Mouse (Mus musculus) limb, embryonic 12.5 days (tissue): ENCODE measurements around the gene Exoc3l. TPM values are rescaled to one million over a fixed set of nuclear protein-coding genes. Genes with fewer than 3 reads are reported as not detected.

Experiments used
- ATAC-seq: fragments of 200-750 bp; cut with Nextera tagmentation; 2 replicates; pipeline ENCODE4 v1.8.0; 2017; ENCODE audit warnings: low read depth, moderate TSS enrichment; ENCODE audit not compliant: insufficient number of reproducible peaks, insufficient read depth, low FRiP score, low TSS enrichment
- H3K27ac ChIP-seq: fragments of 300-500 bp; sonication (generic); 2 replicates; pipeline ENCODE4 v1.5.1; 2016; ENCODE audit warnings: mild to moderate bottlenecking, moderate library complexity
- H3K27me3 ChIP-seq: fragments of 300-500 bp; sonication (generic); 2 replicates; pipeline ENCODE4 v1.6.1; 2016; ENCODE audit warnings: mild to moderate bottlenecking, moderate library complexity
- H3K36me3 ChIP-seq: fragments of 300-500 bp; sonication (generic); 2 replicates; pipeline ENCODE4 v1.6.1; 2016; ENCODE audit warnings: mild to moderate bottlenecking, moderate library complexity
- H3K4me1 ChIP-seq: fragments of 300-500 bp; sonication (generic); replicated peaks from 2 replicates; pipeline ENCODE4 v1.6.1; 2016
- H3K4me2 ChIP-seq: fragments of 300-500 bp; sonication (generic); 2 replicates; pipeline ENCODE4 v1.6.1; 2016; ENCODE audit warnings: mild to moderate bottlenecking, moderate library complexity
- H3K4me3 ChIP-seq: fragments of 300-500 bp; sonication (generic); replicated peaks from 2 replicates; pipeline ENCODE4 v1.5.1; 2016; ENCODE audit warnings: mild to moderate bottlenecking
- H3K9ac ChIP-seq: fragments of 300-500 bp; sonication (generic); replicated peaks from 2 replicates; pipeline ENCODE4 v1.6.1; 2016; ENCODE audit warnings: mild to moderate bottlenecking, moderate library complexity
- H3K9me3 ChIP-seq: fragments of 300-500 bp; sonication (generic); 2 replicates; pipeline ENCODE4 v1.6.1; 2016; ENCODE audit warnings: mild to moderate bottlenecking, moderate library complexity
- WGBS: fragments of 180-500 bp; shearing (Covaris S2); methylation state at CpG from one replicate; pipeline ENCODE4 v1.1.7; 2016; 5-methylcytosine and 5-hydroxymethylcytosine counted together
- polyA plus RNA-seq: library from polyadenylated mRNA; unstranded; fragments of >200 nt; fragmentation: Nextera tagmentation; extraction: Ambion mirVana; gene quantifications from 2 replicates; pipeline ENCODE4 v1.2.1, GENCODE M21; 2016

Exoc3l gene
- polyA plus RNA-seq, 1 experiment from 2014 or later = 10.0 TPM

DNA sequence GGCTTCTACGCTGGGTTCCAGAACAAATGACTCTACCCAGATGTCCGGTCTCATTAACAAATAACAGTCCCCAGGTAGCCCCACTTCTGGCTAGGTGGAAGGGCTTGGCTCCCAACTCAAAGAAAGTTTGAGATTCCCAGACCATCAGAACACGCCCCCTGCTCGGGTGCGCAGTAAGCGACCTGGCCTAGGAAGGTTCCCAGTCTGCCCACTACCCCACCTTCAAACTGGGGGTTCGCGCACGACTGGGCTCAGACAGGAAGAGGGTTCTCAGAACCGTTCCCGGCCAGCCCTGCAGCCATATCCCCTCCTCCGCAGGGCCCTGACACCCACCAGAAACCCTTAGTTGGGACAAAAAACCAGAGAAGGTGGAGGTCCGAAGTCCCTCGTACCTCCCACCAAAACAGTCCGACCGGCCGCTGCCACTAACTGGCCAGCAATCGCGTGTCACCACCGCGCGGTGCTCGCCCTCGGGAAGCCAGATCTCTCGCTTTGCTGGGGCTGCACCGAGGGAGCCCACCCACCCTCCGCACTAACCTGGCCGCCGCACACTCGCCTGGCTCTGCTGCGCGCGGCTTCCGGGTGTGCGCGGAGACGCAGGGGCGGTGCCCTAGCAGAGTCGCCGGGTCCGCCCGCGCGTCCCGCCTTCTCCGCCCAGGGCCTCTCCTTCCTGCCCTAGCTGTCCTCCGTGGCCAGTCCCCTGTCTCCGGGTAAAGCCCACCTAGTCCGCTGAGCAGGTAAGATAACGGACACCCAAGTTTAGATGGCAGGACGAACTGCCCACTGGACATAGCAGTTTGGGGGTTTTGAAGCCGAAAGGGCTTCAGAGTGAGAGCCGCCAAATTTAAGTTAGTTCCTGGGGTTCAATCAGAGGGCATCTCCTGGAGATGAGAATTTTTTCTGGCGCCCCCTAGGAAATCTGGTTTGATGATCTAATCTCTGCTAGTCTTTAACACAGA is 31.6 kb downstream of the Exoc3l start, which contains the start of the genes Tradd and Fbxl8:
Tradd (minus strand) TSS at position 586 of the 959 bp plus-strand sequence.
Fbxl8 (plus strand) TSS at position 625 of the 959 bp plus-strand sequence.
- peaks cover 28% of the 10 kb centered on the region for H3K4me1 ChIP-seq
- peak within 1 kb of the TSS; percentile 60 for H3K9ac ChIP-seq
- WGBS = under 1% methylated on average over 54 of the region's 54 CpGs
- H3K27ac ChIP-seq = no peak within 1 kb of the TSS
- H3K27me3 ChIP-seq = peaks cover 96% of the 10 kb centered on the region
- H3K4me2 ChIP-seq = peak within 1 kb of the TSS; percentile 83
- peak within 1 kb of the TSS; percentile 69 for H3K4me3 ChIP-seq
- ATAC-seq = peak; percentile 42
- H3K36me3 ChIP-seq = no peaks in the 10 kb centered on the region
- peaks cover 6% of the 10 kb centered on the region; the same call in 1 of the 2 replicates for H3K9me3 ChIP-seq

DNA sequence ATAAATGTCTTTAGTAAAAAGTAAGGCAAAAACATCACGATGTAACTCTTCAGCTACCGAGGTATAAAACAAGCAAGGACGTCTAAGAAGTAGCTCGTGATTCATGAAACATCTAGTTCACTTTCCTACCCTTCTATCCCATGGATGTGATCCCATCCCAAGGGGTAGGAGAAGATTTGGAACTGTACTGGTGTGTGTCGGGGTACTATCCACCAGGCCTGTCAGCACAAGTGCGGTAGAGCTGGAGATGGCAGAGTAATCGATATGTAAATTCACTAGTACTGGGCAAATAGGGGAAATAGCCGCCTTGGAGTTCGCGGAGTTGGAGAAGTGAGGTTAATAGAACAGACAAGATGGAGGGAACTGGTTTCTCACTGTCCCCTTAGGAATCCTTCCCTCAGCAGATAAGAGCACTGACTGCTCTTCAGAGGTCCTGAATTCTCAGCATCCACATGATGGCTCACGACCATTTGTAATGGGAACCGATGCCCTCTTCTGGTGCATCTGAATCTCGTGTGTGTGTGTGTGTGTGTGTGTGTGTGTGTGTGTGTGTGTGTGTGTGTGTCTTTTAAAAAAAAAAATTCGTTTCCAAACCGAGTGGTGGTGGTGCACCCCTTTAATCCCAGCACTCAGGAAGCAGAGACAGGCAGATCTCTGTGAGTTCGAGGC is 32.5 kb downstream of the Exoc3l start:
- peak overlapping the region; percentile 69 for H3K4me3 ChIP-seq
- peaks cover 96% of the 10 kb centered on the region for H3K27me3 ChIP-seq
- H3K4me1 ChIP-seq = peaks cover 29% of the 10 kb centered on the region
- no peak overlapping the region for H3K9ac ChIP-seq
- ATAC-seq = no peak
- peak overlapping the region; percentile 83; the same call in 1 of the 2 replicates for H3K4me2 ChIP-seq
- 42% methylated on average over 16 of the region's 16 CpGs for WGBS
- no peak overlapping the region for H3K27ac ChIP-seq
- no peaks in the 10 kb centered on the region for H3K36me3 ChIP-seq
- H3K9me3 ChIP-seq = peaks cover 6% of the 10 kb centered on the region; the same call in 1 of the 2 replicates

DNA sequence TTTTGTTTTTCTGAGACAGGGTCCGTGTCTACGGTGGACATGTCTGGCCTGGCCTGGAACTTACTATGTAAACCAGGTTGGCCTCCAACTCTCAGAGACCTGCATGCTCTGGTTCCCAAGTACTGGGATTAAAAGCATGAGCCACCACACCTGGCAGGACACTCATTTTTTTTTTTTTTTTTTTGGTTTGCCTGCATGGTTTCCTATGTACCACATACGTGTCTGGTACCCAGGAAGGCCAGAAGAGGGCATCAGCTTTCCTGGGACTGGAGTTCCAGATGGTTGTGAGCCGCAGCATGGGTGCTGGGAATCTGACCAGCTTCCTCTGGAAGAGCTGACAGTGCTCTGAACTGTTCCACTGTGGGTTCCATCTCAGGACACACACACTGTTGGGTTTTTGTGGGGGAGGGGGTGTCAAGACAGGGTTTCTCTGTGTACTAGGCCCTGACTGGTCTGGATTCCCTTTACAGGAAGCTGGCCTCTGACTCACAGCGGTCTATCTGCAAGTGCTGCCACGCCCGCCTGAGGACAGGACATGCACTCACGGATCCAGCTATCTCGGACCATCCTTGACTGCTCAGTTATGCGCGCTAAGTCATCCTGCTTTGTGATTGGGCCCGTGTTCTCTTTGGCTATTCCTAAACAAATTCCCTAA is 34.4 kb downstream of the Exoc3l start:
- no peak for ATAC-seq
- Histone ChIP-seq H3K9ac (no peak overlapping the region), H3K9me3 (peaks cover 5% of the 10 kb centered on the region; the same call in 1 of the 2 replicates), H3K4me3 (no peak overlapping the region), H3K27ac (no peak overlapping the region), H3K27me3 (peaks cover 94% of the 10 kb centered on the region), H3K36me3 (no peaks in the 10 kb centered on the region), H3K4me1 (peaks cover 21% of the 10 kb centered on the region), H3K4me2 (no peak overlapping the region)
- 85% methylated on average over 12 of the region's 12 CpGs for WGBS

DNA sequence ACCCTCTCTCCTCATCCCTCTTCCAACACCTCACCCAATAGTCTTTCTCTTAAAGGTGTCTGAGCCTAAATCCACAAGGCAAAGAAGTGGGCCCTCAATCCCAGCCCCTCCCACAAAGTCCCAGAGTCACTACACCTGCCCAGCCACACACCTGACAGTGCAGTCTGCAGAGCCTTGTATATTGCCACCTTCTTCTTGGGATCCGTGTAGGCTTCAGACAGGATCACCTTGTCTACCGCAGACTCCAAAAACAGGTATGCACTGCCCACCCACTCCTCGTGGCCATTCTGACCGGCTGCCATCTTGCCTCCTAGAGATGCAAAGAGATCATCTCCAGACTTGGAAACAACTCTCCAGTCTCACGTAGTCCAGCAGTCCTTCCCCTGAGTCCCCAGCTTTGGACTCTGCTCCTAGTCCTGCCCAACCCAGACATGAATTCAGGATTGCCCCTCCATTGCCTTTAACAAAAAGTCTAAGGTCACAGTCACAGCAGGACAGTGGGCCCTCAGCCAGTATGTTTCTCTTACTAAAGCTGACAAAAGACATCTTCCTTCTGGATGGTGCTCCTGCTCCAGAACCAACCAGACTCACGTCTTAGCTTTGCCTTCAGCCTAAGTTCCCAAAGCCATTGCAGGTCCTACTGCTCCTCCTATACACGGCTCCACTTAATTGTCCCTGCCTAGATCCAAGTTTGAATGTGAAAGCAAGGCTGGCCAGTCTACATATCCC is 35.4 kb downstream of the Exoc3l start:
- Histone ChIP-seq H3K9ac (0 out of 2 replicates have a peak overlapping the region, but pooled peaks have one; percentile 4), H3K9me3 (no peaks in the 10 kb centered on the region), H3K27me3 (peaks cover 94% of the 10 kb centered on the region), H3K4me3 (no peak overlapping the region), H3K36me3 (no peaks in the 10 kb centered on the region), H3K4me2 (no peak overlapping the region), H3K4me1 (peaks cover 23% of the 10 kb centered on the region), H3K27ac (no peak overlapping the region)
- WGBS = 65% methylated on average over 7 of the region's 7 CpGs
- ATAC-seq = no peak

DNA sequence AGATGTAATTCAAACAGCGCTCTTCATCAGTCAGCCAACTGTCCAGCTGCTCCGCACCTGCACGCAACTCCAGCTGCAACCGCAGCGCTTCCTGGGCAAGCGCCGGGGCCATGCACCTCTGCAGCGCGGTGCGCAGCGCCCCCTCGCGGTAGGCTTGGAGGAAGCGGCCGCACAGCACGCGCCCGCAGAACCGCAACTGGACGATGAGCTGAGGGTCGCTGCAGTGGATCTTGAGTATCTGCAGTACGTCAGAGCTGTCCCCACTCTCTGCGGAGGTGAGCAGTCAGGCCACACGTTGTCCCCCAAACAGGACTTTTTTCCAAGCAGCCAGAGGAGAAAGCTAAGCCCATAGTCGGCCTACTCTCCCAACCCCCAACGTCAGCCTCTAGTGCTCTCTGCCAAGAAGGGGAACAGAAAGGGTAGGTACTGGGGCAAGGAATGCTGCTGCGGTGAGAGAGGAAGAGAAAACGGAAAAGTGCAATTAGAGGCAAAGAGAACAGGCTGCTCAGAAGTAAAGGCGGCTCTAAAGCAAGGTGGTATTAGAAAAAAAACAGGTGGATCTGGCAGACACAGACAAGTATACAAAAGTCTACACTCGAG is 36.1 kb downstream of the Exoc3l start:
- peak overlapping the region; percentile 73 for H3K4me2 ChIP-seq
- H3K27ac ChIP-seq = no peak overlapping the region
- H3K36me3 ChIP-seq = no peaks in the 10 kb centered on the region
- H3K4me3 ChIP-seq = peak overlapping the region; percentile 39
- H3K27me3 ChIP-seq = peaks cover 93% of the 10 kb centered on the region
- ATAC-seq = 0 out of 2 replicates have a peak, but pooled peaks have one; percentile 19
- no peaks in the 10 kb centered on the region for H3K9me3 ChIP-seq
- peak overlapping the region; percentile 27; the same call in 1 of the 2 replicates for H3K9ac ChIP-seq
- 5% methylated on average over 30 of the region's 30 CpGs for WGBS
- H3K4me1 ChIP-seq = peaks cover 26% of the 10 kb centered on the region

DNA sequence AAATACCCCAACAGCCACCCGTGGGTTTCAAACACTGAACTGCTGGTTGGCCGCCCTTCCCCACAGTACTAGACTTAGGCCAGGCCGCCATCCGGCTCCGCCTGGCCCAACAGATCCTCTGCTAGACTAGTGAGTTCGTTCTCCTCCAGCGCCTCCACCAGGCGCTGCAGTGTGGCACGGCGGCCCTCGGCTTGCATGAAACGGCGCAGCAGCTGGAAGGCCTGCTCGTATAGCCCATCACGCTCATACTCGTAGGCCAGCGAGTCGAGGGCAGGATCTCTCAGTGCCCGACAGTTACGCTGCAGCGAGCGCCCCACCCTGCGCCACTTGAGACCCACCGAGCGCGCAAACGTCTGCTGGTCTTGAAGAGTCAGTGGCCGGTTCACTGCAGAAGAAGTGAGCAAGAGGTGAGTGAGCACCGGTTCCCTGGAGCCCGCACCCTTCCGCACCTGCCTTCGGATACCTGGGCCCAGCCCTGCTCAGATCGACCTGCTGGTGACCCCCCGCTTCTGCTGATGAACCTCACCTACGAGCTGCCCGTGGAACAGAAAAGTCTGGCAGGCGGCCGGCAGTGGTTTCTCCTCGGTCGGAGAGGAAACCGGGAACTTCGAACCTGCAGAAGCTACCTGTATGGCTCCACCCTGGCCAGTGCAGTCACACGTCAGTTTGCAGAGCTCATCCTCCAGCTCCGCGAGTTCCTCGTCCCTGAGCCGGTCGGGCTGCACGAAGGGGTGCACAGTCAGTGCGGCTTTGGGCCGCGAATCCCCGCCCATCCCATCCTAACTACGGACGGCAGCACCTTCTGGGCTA is 36.8 kb downstream of the Exoc3l start:
- 2% methylated on average over 55 of the region's 55 CpGs for WGBS
- H3K4me1 ChIP-seq = peaks cover 28% of the 10 kb centered on the region
- no peak overlapping the region for H3K27ac ChIP-seq
- peak overlapping the region; percentile 27; the same call in 1 of the 2 replicates for H3K9ac ChIP-seq
- peak; percentile 27; the same call in 1 of the 2 replicates for ATAC-seq
- peaks cover 88% of the 10 kb centered on the region for H3K27me3 ChIP-seq
- H3K9me3 ChIP-seq = no peaks in the 10 kb centered on the region
- H3K36me3 ChIP-seq = no peaks in the 10 kb centered on the region
- peak overlapping the region; percentile 39 for H3K4me3 ChIP-seq
- H3K4me2 ChIP-seq = peak overlapping the region; percentile 73

DNA sequence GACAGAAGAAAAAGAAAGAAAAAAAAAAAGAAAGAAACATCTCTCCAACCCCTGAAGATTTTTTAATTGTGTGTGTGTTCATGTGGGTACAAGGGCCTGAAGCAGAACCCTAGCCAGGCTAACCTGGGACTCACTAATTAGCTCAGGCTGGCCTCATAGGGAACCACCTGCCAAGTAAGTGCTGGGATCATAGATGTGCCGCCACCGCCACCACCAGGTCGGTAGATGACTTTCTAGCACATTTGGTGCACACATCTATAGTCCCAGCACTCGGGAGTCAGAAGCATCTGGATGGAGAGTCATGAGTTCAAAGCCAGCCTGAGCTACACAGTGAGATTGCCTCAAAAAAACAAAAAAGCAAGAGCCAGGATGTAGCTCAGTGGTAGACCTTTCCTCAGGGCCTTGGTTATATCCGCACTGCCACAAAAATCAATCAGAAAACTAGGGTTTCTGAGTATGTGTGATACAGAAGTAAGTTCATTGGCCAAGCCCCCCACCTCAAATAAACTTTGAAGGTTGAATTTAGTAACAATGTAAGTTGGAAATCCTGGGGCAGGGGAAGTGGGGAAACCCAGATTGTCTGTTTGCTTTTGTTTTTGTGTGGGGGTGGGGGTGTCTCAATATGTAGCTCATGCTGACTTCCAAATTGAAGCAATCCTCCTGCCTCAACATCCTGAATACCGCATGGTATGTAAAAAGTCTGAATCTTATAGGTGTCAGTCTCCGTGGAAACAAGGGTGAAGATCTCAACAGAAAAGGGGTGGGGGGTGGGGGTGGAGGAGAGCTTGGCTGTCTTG is 38.4 kb downstream of the Exoc3l start:
- peaks cover 9% of the 10 kb centered on the region for H3K36me3 ChIP-seq
- H3K9me3 ChIP-seq = no peaks in the 10 kb centered on the region
- no peak overlapping the region for H3K4me2 ChIP-seq
- peaks cover 32% of the 10 kb centered on the region for H3K4me1 ChIP-seq
- H3K9ac ChIP-seq = no peak overlapping the region
- H3K27ac ChIP-seq = no peak overlapping the region
- H3K27me3 ChIP-seq = peaks cover 73% of the 10 kb centered on the region
- no peak overlapping the region for H3K4me3 ChIP-seq
- WGBS = 68% methylated on average over 7 of the region's 7 CpGs
- no peak for ATAC-seq

DNA sequence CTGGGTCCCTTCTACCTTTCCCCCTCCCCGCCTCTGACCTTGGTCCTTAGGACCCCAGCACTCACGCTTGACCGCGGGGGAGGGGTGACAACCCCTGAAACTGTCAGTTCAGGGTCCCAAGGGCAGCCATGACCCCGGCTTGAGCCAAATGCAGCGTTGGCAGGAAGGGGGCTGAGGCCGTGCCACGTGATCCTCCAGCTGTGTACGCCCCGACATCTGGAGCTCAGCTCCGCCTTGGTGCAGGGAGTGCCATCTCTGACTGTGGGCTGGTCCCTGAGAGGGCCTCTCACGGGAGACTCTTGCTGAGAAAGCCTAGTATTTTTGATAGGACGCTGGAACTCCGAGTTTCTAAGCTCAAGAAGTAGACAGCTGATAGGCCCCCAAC is 40.9 kb downstream of the Exoc3l start, which contains the start of gene B3gnt9:
B3gnt9 (minus strand) TSS at position 188 of the 385 bp plus-strand sequence.
- H3K27ac ChIP-seq = peak within 1 kb of the TSS; percentile 45; the same call in 1 of the 2 replicates
- ATAC-seq = peak; percentile 16
- H3K4me3 ChIP-seq = peak within 1 kb of the TSS; percentile 64
- no peaks in the 10 kb centered on the region for H3K9me3 ChIP-seq
- H3K4me1 ChIP-seq = peaks cover 32% of the 10 kb centered on the region
- WGBS = 1% methylated on average over 14 of the region's 14 CpGs
- peak within 1 kb of the TSS; percentile 93 for H3K4me2 ChIP-seq
- peak within 1 kb of the TSS; percentile 70 for H3K9ac ChIP-seq
- peaks cover 33% of the 10 kb centered on the region for H3K36me3 ChIP-seq
- peaks cover 51% of the 10 kb centered on the region for H3K27me3 ChIP-seq
